Mouse (Mus musculus) limb, embryonic 15.5 days (tissue): ENCODE measurements around the gene Cttn. TPM values are rescaled to one million over a fixed set of nuclear protein-coding genes. Genes with fewer than 3 reads are reported as not detected.

ENCODE experiments used
- ATAC-seq: fragments of 200-750 bp; cut with Nextera tagmentation; 2 replicates; pipeline ENCODE4 v1.8.0; 2017; ENCODE audit warnings: low read depth, moderate TSS enrichment; ENCODE audit not compliant: insufficient number of reproducible peaks, low FRiP score, low TSS enrichment
- H3K27ac ChIP-seq: fragments of 300-500 bp; sonication (generic); 2 replicates; pipeline ENCODE4 v1.5.1; 2015; ENCODE audit warnings: moderate library complexity, mild to moderate bottlenecking, inconsistent platforms
- H3K27me3 ChIP-seq: fragments of 300-500 bp; sonication (generic); 2 replicates; pipeline ENCODE4 v1.6.1; 2015; ENCODE audit warnings: inconsistent platforms
- H3K36me3 ChIP-seq: fragments of 300-500 bp; sonication (generic); 2 replicates; pipeline ENCODE4 v1.6.1; 2015; ENCODE audit warnings: inconsistent platforms
- H3K4me1 ChIP-seq: fragments of 300-500 bp; sonication (generic); 2 replicates; pipeline ENCODE4 v1.6.1; 2015; ENCODE audit warnings: inconsistent platforms
- H3K4me2 ChIP-seq: fragments of 300-500 bp; sonication (generic); 2 replicates; pipeline ENCODE4 v1.6.1; 2015; ENCODE audit warnings: mild to moderate bottlenecking, inconsistent platforms
- H3K4me3 ChIP-seq: fragments of 300-500 bp; sonication (generic); 2 replicates; pipeline ENCODE4 v1.5.1; 2015; ENCODE audit warnings: mild to moderate bottlenecking, inconsistent platforms
- H3K9ac ChIP-seq: fragments of 300-500 bp; sonication (generic); 2 replicates; pipeline ENCODE4 v1.6.1; 2015; ENCODE audit warnings: inconsistent platforms
- H3K9me3 ChIP-seq: fragments of 300-500 bp; sonication (generic); 2 replicates; pipeline ENCODE4 v1.6.1; 2016; ENCODE audit warnings: inconsistent platforms
- WGBS: fragments of 180-500 bp; shearing (Covaris S2); methylation state at CpG from one replicate; pipeline ENCODE4 v1.1.7; 2015; 5-methylcytosine and 5-hydroxymethylcytosine counted together
- polyA plus RNA-seq: library from polyadenylated mRNA; unstranded; fragments of >200 nt; fragmentation: Nextera tagmentation; extraction: Ambion mirVana; gene quantifications from 2 replicates; pipeline ENCODE4 v1.2.1, GENCODE M21; 2015

Gene Cttn
- polyA plus RNA-seq, 1 experiment from 2014 or later: 183 TPM

DNA sequence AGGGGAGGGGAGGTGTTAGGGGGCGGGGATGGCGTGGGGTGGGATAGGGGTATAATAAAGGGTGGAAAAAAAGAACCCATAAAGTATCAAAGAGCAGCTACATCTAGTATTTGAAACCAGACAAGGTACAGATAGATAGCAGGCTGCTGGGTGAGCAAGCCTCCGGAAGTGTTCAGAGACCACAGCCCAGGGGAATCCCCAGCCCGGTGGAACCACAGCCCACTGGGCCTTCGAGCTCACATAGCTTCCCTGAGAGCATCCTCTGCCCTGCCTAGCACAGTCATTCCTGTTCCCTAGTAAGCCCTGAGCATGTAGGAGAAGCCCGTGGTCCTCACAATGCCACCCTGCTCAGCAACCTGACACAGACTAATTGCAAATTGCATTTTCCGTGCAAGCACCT lies 26.0 kb downstream of the Cttn start:
- Histone ChIP-seq H3K9me3 (no peaks in the 10 kb centered on the region), H3K9ac (no peak overlapping the region), H3K4me2 (no peak overlapping the region), H3K36me3 (peaks cover 89% of the 10 kb centered on the region), H3K27me3 (no peaks in the 10 kb centered on the region), H3K4me1 (no peaks in the 10 kb centered on the region), H3K27ac (no peak overlapping the region), H3K4me3 (no peak overlapping the region)
- 92% methylated on average over 7 of the region's 7 CpGs for WGBS
- no peak for ATAC-seq

DNA sequence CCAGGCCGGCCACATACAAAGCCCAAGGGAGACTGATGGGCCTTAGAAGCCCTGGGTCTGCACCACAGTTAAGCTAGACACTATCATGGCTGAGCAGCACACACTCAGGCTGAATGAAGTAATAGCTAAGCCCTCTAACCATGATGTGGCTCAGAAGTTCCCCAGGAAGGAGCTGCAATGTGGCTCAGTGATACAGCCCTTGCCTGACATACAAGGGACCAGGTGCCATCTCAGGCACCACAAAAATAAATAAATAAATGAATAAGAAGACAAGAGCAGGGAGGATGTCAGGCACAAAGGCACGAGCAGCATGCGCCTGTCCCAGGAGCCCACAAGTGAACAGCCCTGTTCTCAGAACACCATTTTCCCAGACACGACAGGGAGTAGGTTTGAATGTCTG lies 28.8 kb downstream of the Cttn start:
- Histone ChIP-seq H3K27ac (no peak overlapping the region), H3K9me3 (no peaks in the 10 kb centered on the region), H3K9ac (no peak overlapping the region), H3K4me1 (no peaks in the 10 kb centered on the region), H3K27me3 (no peaks in the 10 kb centered on the region), H3K4me3 (no peak overlapping the region), H3K36me3 (peaks cover 89% of the 10 kb centered on the region), H3K4me2 (no peak overlapping the region)
- no peak for ATAC-seq
- 88% methylated on average over 4 of the region's 4 CpGs for WGBS

DNA sequence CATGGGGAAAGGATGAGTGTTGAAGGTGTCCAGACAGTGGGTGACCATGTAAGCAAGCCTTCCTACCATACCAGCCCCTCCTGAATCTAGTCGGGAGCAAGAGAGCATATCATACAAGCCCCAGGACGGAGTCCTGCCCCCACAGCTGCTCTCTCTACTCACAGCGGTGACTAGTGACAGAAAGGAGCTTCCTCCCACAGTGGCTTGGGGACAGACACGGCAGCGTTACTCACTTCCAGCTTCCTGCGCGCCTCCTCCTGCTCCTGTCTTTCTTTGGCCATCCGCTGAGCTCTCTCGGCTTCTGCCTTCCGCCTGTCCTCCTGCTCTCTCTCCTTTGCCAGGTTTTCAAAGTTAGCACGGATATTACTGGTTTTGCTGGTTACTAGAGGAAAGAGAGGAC lies 29.3 kb downstream of the Cttn start:
- peaks cover 89% of the 10 kb centered on the region for H3K36me3 ChIP-seq
- 93% methylated on average over 11 of the region's 11 CpGs for WGBS
- no peak overlapping the region for H3K27ac ChIP-seq
- no peaks in the 10 kb centered on the region for H3K4me1 ChIP-seq
- H3K9me3 ChIP-seq: no peaks in the 10 kb centered on the region
- no peak for ATAC-seq
- no peaks in the 10 kb centered on the region for H3K27me3 ChIP-seq
- no peak overlapping the region for H3K4me3 ChIP-seq
- H3K4me2 ChIP-seq: no peak overlapping the region
- H3K9ac ChIP-seq: no peak overlapping the region

DNA sequence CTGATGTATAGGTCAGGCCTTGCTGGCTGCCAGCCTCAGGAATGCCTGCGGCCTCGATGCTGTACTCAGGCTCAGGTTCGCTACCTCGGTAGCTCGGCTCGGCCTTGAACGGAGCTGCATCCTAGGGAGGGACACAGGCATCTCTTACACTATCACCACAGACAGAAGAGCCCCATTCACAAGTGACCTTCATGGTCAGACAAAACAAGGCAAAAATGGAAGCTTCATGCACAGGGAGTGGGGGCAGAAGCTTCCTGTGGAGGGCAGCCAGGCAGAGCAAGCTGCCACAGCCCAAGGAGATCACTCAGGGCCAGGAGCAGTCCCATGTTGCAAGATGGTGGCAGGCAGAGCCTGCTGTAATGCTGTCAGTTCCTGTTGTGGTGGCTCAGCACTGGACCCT lies 32.0 kb downstream of the Cttn start:
- no peak overlapping the region for H3K9ac ChIP-seq
- no peaks in the 10 kb centered on the region for H3K4me1 ChIP-seq
- no peaks in the 10 kb centered on the region for H3K27me3 ChIP-seq
- ATAC-seq: no peak
- no peak overlapping the region for H3K27ac ChIP-seq
- WGBS: 98% methylated on average over 7 of the region's 7 CpGs
- H3K9me3 ChIP-seq: no peaks in the 10 kb centered on the region
- H3K4me3 ChIP-seq: no peak overlapping the region
- H3K36me3 ChIP-seq: peaks cover 73% of the 10 kb centered on the region
- no peak overlapping the region for H3K4me2 ChIP-seq

DNA sequence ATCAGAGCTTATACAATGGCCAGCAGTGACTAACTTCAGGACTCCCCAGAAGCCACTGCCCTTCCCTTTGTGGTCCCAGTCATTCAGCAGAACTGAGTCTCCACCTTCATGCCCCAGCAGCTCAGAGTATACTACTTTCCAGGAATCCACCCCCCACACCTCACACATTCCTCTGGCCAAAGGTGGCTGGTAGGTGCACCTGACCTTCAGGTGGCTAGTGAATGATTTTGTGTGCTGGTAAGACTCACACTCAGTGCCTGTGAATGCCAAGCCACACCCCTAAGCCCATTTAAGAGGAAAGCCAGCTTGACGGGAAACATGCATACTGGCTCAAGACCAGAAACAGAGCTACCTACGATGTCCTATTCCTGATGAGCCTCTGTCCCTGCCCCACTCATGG lies 37.9 kb downstream of the Cttn start:
- Histone ChIP-seq H3K4me1 (no peaks in the 10 kb centered on the region), H3K27ac (no peak overlapping the region), H3K36me3 (peaks cover 25% of the 10 kb centered on the region), H3K4me2 (no peak overlapping the region), H3K4me3 (no peak overlapping the region), H3K9ac (no peak overlapping the region), H3K9me3 (no peaks in the 10 kb centered on the region), H3K27me3 (no peaks in the 10 kb centered on the region)
- WGBS: 76% methylated on average over 2 of the region's 2 CpGs
- no peak for ATAC-seq

DNA sequence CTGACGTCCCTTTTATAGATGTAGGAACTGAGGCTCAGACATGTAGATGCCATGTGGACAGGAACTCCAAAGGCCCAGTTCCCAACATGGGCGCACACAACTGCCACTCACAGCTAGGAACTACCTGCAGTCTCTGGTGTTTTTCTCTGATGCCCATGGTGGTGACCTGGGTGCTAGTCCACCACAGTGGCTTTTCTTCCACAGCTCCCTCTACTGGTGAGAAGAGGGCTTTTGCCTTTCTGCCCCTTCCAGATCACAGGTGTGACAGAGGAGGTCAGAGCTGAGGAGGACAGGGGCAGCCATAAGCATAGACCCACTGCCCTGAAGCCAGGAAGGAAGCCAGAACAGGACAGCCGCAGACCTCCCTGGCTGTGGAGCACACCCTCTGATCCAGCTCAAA lies 43.3 kb downstream of the Cttn start:
- H3K9ac ChIP-seq: no peak overlapping the region
- no peaks in the 10 kb centered on the region for H3K4me1 ChIP-seq
- no peak overlapping the region for H3K4me3 ChIP-seq
- H3K4me2 ChIP-seq: no peak overlapping the region
- WGBS: 83% methylated on average over 3 of the region's 3 CpGs
- no peaks in the 10 kb centered on the region for H3K27me3 ChIP-seq
- ATAC-seq: no peak
- H3K9me3 ChIP-seq: no peaks in the 10 kb centered on the region
- H3K36me3 ChIP-seq: no peaks in the 10 kb centered on the region
- H3K27ac ChIP-seq: no peak overlapping the region

DNA sequence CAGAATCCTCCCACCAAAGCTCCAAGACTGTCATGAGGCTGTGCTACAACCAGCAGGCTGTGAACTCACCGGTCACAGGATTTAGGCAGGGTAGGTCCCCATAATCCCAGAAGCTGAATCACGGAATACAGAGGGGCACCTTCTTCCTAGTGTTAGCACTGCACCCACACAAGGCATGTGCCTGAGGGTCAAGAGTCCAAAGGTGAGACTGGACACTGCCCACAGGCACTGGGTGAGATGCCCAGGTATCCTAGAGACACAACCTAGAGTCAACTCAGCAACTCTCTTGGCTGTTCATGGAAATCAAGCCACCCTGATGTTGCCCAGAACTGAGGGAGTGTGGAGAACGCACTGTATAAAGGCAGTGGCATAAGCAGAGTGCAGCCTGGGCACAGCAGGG lies 44.2 kb downstream of the Cttn start:
- WGBS: 83% methylated on average over 3 of the region's 3 CpGs
- Histone ChIP-seq H3K27me3 (no peaks in the 10 kb centered on the region), H3K9me3 (no peaks in the 10 kb centered on the region), H3K9ac (no peak overlapping the region), H3K4me3 (no peak overlapping the region), H3K4me1 (no peaks in the 10 kb centered on the region), H3K36me3 (no peaks in the 10 kb centered on the region), H3K27ac (no peak overlapping the region), H3K4me2 (no peak overlapping the region)
- no peak for ATAC-seq

DNA sequence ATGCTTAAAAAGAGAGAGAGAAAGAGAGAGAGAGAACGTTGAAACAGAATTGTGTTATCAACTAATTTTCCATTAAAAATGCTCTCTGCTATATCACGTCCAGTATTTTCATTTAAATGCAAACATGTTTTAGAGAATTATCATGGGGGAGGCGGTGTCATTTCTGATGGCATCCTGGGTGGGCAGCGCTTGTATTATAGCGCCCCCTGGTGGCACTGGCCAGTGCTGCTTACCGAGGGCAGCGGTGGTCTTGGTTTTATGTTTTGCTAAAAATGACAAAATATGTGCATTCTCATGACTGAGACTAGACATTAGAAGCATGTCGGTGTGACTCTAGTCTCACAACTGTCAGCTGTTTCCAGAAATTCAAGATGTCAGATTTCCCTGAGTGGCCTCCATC lies 44.9 kb downstream of the Cttn start:
- no peaks in the 10 kb centered on the region for H3K4me1 ChIP-seq
- H3K4me2 ChIP-seq: no peak overlapping the region
- no peak for ATAC-seq
- H3K36me3 ChIP-seq: no peaks in the 10 kb centered on the region
- no peaks in the 10 kb centered on the region for H3K27me3 ChIP-seq
- 12% methylated on average over 8 of the region's 8 CpGs for WGBS
- H3K27ac ChIP-seq: no peak overlapping the region
- H3K4me3 ChIP-seq: no peak overlapping the region
- H3K9ac ChIP-seq: no peak overlapping the region
- no peaks in the 10 kb centered on the region for H3K9me3 ChIP-seq

DNA sequence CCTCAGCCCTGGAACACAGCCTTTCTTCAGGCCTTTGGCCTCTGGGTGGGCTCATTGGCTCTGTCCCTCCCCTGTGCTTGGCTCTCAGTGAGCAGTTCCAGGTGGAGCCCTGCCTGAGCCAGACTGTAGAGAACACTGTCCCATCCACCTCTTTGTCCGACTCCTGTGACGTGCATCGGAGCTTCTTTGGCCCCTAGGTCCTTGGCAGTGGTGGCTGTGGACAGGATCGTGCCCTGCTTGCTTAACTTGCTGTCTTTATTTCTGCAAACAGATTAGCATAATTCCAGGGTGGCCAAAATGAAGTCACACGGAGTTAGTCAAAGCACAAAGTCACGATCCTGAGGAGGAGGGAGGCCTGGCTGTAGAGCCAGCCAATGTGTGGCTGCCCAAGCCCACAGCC lies 49.3 kb downstream of the Cttn start:
- Histone ChIP-seq H3K27ac (no peak overlapping the region), H3K4me1 (peaks cover 16% of the 10 kb centered on the region), H3K9me3 (no peaks in the 10 kb centered on the region), H3K36me3 (no peaks in the 10 kb centered on the region), H3K27me3 (no peaks in the 10 kb centered on the region), H3K4me3 (no peak overlapping the region), H3K4me2 (no peak overlapping the region), H3K9ac (no peak overlapping the region)
- WGBS: 73% methylated on average over 6 of the region's 6 CpGs
- no peak for ATAC-seq

DNA sequence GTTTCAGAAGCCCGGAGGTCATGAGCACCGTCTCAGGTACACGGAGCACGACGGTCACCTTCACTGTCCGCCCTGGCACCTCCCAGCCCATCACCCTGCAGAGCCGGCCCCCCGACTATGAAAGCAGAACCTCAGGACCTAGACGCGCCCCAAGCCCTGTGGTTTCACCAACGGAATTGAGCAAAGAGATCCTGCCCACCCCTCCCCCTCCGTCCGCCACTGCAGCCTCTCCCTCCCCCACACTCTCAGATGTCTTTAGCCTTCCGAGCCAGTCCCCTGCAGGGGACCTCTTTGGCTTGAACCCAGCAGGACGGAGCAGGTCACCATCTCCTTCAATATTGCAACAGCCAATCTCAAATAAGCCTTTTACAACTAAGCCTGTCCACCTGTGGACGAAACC lies 50.3 kb downstream of the Cttn start:
- Histone ChIP-seq H3K27ac (no peak overlapping the region), H3K27me3 (no peaks in the 10 kb centered on the region), H3K4me1 (peaks cover 16% of the 10 kb centered on the region), H3K9ac (no peak overlapping the region), H3K4me3 (no peak overlapping the region), H3K36me3 (no peaks in the 10 kb centered on the region), H3K4me2 (no peak overlapping the region), H3K9me3 (no peaks in the 10 kb centered on the region)
- WGBS: 28% methylated on average over 16 of the region's 16 CpGs
- no peak for ATAC-seq

DNA sequence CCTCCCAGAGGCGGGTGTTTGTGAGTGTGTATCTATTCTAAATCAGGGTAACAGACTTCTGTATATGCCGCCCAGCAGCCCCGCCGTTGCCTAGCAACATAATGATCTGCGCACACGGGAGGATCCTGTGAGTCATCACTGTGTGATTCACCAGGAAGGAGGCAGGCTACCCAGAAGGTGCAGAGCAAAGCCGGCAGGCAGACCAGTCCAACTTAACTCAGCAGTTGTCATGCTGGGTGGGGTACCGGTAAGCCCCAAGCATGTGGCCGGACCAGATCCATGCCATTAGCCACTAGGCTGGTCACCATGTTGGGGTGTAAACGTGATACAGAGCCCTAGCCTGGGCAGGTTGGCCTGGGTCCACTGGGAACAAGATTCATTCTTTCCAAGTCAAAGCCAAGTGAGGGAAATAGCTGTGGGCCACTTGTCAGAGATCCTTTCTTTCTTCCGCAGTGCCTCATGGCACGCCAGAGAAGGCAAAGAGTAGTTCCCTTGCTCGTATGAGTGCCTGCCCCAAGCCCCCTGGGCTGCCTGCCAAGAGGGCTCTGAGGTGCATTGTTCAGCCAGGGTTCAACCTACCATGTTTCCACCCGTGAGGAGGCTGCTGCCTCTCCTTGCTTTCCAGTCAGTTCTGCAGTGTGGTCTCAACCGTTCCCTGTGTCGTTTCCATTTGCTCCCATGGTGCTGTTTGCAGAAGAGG lies 53.0 kb downstream of the Cttn start:
- no peaks in the 10 kb centered on the region for H3K9me3 ChIP-seq
- H3K4me1 ChIP-seq: peaks cover 21% of the 10 kb centered on the region
- H3K27me3 ChIP-seq: 0 out of 2 replicates have a peak, but pooled peaks cover 6% of the 10 kb centered on the region
- WGBS: 35% methylated on average over 16 of the region's 16 CpGs
- no peaks in the 10 kb centered on the region for H3K36me3 ChIP-seq
- H3K27ac ChIP-seq: no peak overlapping the region
- ATAC-seq: peak; percentile 31; the same call in 1 of the 2 replicates
- H3K4me2 ChIP-seq: no peak overlapping the region
- H3K4me3 ChIP-seq: no peak overlapping the region
- no peak overlapping the region for H3K9ac ChIP-seq

DNA sequence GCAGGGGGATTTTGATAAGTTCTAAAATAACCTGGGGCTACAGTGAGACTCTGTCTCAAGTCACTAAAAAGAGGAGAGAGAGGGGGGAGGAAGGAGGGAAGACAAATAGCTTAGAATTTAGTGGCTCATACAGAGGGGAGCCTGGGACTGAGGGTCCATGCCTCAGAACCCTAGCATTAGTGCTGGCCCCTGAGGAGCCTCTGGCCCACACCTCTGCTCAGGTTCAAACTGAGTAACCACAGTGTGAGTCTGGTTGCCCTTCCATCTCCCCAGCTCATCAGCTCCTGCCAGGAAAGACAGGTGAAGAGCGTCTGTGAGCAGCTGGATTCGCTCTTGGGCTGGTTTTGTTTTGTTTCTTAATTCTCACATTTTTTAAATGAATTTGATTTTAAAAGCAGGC lies 53.6 kb downstream of the Cttn start:
- H3K4me2 ChIP-seq: no peak overlapping the region
- ATAC-seq: no peak
- H3K9ac ChIP-seq: no peak overlapping the region
- H3K27ac ChIP-seq: no peak overlapping the region
- 74% methylated on average over 2 of the region's 2 CpGs for WGBS
- 0 out of 2 replicates have a peak, but pooled peaks cover 6% of the 10 kb centered on the region for H3K27me3 ChIP-seq
- no peak overlapping the region for H3K4me3 ChIP-seq
- H3K9me3 ChIP-seq: no peaks in the 10 kb centered on the region
- peaks cover 27% of the 10 kb centered on the region for H3K4me1 ChIP-seq
- H3K36me3 ChIP-seq: no peaks in the 10 kb centered on the region

DNA sequence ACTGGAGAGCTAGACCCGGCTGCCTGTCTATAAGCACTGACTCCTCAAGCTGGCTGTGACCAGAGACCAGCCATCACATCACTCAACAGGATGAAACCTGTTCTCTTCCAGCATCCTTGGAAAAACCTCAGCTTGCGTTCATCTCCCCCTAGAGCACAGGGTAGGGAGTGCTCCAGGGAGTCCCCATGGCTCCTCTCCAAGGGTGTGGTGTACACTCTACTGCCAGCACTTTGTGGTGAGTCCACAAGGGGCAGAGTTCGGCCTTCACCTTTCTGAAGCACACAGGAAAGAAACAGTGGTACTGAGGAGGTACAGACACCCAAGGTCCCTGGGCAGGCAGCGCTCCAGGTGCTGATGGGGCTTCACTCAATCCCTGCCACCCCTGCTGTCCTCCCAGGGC lies 55.0 kb downstream of the Cttn start:
- 0 out of 2 replicates have a peak, but pooled peaks cover 6% of the 10 kb centered on the region for H3K27me3 ChIP-seq
- 71% methylated on average over 4 of the region's 4 CpGs for WGBS

More for the DNA sequence above, 55.0 kb downstream of the Cttn start:
- Histone ChIP-seq H3K9ac (no peak overlapping the region), H3K27ac (no peak overlapping the region), H3K36me3 (no peaks in the 10 kb centered on the region), H3K9me3 (no peaks in the 10 kb centered on the region), H3K4me2 (no peak overlapping the region), H3K4me1 (peaks cover 32% of the 10 kb centered on the region), H3K4me3 (no peak overlapping the region)
- ATAC-seq: no peak
